Mouse (Mus musculus): ENCODE results near the gene Slc25a3.

Slc25a3 gene

GRCm38 (mm10) chr10:91141564-91141963 lies 17.7 kb upstream of the Slc25a3 start:
- no peak for DNase-seq

- no peak for DNase-seq
Observed at GRCm38 (mm10) chr10:91139148-91139766, 15.4 kb upstream of the Slc25a3 start.

GRCm38 (mm10) chr10:91138317-91138716 lies 14.5 kb upstream of the Slc25a3 start:
- DNase-seq: no peak

GRCm38 (mm10) chr10:91137400-91137799 lies 13.5 kb upstream of the Slc25a3 start:
- no peak for DNase-seq

GRCm38 (mm10) chr10:91135302-91135972 lies 11.6 kb upstream of the Slc25a3 start:
- DNase-seq: no peak

GRCm38 (mm10) chr10:91131565-91131964 lies 7.7 kb upstream of the Slc25a3 start:
- no peak for DNase-seq

GRCm38 (mm10) chr10:91130792-91131191 lies 6.9 kb upstream of the Slc25a3 start:
- no peak for DNase-seq

- DNase-seq: no peak
Observed at GRCm38 (mm10) chr10:91128551-91129160, 4.8 kb upstream of the Slc25a3 start.

- DNase-seq: no peak
Observed at GRCm38 (mm10) chr10:91127395-91127794, 3.5 kb upstream of the Slc25a3 start.

- no peak for DNase-seq
Observed at GRCm38 (mm10) chr10:91126618-91127355, 2.9 kb upstream of the Slc25a3 start.

GRCm38 (mm10) chr10:91123281-91123827 lies 505 bp downstream of the Slc25a3 start:
- DNase-seq: peak; percentile 55 to 67

- no peak for DNase-seq
Observed at GRCm38 (mm10) chr10:91122646-91123045, 1.2 kb downstream of the Slc25a3 start.

GRCm38 (mm10) chr10:91116958-91117357 lies 6.9 kb downstream of the Slc25a3 start:
- DNase-seq: no peak

GRCm38 (mm10) chr10:91109841-91110240 lies 14.0 kb downstream of the Slc25a3 start:
- no peak for DNase-seq

GRCm38 (mm10) chr10:91105981-91106380 lies 17.9 kb downstream of the Slc25a3 start:
- no peak for DNase-seq

- DNase-seq: no peak
Observed at GRCm38 (mm10) chr10:91102799-91103590, 20.9 kb downstream of the Slc25a3 start.

GRCm38 (mm10) chr10:91101936-91102335 lies 21.9 kb downstream of the Slc25a3 start:
- no peak for DNase-seq

GRCm38 (mm10) chr10:91100101-91100500 lies 23.8 kb downstream of the Slc25a3 start:
- DNase-seq: no peak

GRCm38 (mm10) chr10:91098056-91098455 lies 25.8 kb downstream of the Slc25a3 start:
- no peak for DNase-seq

- no peak for DNase-seq
Observed at GRCm38 (mm10) chr10:91094251-91095104, 29.4 kb downstream of the Slc25a3 start.

GRCm38 (mm10) chr10:91092812-91093211 lies 31.0 kb downstream of the Slc25a3 start:
- no peak for DNase-seq

Measured in lung, adult 18-20 months (tissue).